Mouse (Mus musculus): Measurements from ENCODE around the gene Ctnnd1.

GRCm38 (mm10) chr2:84677270-84677967 lies 26.9 kb upstream of the Ctnnd1 start:
- TF ChIP-seq CTCF (IDR thresholded peaks at IDR 0.05; ENCODE audit: low read depth, low read length), result no peak
- TF ChIP-seq GATA1 (IDR thresholded peaks at IDR 0.05; ENCODE audit: borderline replicate concordance, low read length), result no peak
- no peak for TF ChIP-seq TAL1 (conservative IDR thresholded peaks at IDR 0.05; ENCODE audit: low read depth, low read length)
- no peak for TF ChIP-seq GATA2 (IDR thresholded peaks at IDR 0.05; ENCODE audit: borderline replicate concordance, low read depth, low read length)
- no peak for TF ChIP-seq POLR2AphosphoS5 (IDR thresholded peaks at IDR 0.05; ENCODE audit: insufficient replicate concordance, low read depth, low read length)
